Mouse (Mus musculus) hindlimb bud, embryonic 11.5 days (tissue): ENCODE measurements around the gene Gramd1b.

Source experiments
- DNase-seq: peaks from one replicate; pipeline ENCODE4 v3.0.0-alpha.2; 2012; ENCODE audit warnings: low read depth, low spot score; ENCODE audit errors: extremely low spot score

The Gramd1b gene

GRCm38 (mm10) chr9:40320879-40321667 is 210.1 kb downstream of the Gramd1b start:
- DNase-seq = peak; percentile 31

- DNase-seq = no peak
These were observed 210.8 kb downstream of the Gramd1b start for GRCm38 (mm10) chr9:40320405-40320804.

- DNase-seq = no peak
These were observed 212.4 kb downstream of the Gramd1b start for GRCm38 (mm10) chr9:40318771-40319170.

- no peak for DNase-seq
These were observed 213.4 kb downstream of the Gramd1b start for GRCm38 (mm10) chr9:40317735-40318134.

DNA sequence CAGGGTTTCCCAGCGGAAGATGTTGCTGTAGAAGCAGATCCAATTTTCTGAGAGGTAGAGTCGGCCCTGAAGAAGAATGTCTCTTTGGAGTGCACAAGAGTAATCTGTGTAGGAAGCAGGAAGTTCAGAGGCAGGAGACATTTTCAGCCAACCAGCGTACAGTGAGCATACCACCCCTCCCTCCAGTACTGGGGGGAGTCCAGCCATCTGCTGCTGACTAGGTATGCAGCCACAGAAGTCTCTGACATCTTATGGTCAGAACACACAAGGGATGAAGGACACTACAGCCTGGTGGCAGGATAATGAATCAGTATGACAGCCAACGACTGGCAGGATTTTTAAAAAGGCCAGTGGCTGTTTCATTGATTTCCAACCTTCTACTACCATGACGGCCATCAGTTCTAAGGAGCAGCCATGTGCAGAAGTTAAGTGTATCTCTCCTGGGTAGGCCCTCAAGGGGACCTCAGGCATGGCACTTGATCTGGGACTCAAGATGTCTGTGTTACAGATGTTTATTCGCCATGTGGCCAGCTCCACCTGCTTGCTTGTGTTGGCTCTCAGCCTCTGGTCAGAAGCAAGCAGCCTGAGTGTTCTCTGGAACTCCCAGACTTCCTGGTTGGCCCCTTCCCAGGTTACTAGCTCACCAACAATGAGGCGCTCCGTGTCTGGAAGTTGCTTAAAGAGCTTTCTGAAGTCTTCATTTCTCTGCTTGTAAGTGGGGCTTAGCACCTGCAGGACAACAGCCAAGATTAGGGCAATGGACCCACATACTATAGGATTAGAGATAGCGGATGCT is 214.1 kb downstream of the Gramd1b start:
- no peak for DNase-seq

DNA sequence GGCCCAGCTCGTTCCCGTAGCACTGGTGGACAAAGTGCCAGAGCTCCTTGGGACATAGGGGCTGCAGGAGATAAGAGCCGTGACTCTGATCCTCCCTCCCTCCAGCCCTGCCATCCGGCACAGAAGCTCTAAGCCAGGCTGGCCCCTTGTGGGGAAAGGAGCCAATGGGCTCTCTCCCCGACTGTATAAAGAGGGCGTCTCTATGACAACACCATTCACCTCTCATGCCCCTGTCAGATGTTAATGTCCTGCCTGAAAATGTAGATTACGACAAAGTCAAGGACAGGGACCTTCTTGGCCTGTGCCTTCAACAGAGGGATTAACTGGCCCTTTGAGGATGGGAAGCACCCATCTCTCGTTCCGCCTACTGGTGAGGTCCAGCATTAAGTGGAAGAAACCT is 219.4 kb downstream of the Gramd1b start:
- DNase-seq = no peak

DNA sequence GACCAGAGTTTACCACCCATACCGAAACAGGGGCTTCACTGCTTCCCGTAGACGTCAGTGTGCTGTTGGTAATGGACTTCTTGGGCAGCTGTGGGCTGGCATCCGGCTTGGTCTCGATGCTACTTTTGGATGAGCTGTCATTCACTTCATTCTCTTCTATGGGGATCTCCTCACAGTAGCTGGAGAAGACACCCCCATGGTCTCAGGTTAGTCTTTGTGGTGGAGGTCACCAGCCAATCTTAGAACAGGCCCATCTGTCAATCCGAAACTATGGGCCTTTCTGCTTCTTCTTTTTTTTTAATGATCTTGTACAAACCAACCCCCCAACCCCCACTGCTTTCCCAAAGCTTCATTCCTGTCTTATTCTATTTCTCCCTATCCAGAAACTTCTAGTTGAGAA is 221.3 kb downstream of the Gramd1b start:
- DNase-seq = no peak

DNA sequence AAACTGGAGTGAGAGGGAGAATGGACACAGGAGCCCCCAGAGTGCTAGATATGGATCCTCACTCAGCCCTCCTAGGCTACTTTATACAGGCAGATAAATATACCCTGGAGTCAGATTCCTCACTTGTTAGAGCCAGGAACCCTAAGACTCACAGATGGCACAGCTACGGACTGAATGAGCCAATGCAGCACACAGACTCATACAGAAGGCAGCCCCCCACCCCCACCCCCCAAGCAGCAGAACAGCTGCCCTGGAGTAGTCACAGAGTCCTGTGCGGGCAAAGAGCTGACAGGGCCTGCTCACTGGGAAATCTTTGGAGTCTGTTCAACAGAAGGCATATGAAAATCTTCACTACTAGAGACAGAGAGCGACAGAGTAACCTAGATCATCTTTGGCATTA is 223.9 kb downstream of the Gramd1b start:
- DNase-seq = no peak

GRCm38 (mm10) chr9:40304243-40304642 is 226.9 kb downstream of the Gramd1b start:
- no peak for DNase-seq

DNA sequence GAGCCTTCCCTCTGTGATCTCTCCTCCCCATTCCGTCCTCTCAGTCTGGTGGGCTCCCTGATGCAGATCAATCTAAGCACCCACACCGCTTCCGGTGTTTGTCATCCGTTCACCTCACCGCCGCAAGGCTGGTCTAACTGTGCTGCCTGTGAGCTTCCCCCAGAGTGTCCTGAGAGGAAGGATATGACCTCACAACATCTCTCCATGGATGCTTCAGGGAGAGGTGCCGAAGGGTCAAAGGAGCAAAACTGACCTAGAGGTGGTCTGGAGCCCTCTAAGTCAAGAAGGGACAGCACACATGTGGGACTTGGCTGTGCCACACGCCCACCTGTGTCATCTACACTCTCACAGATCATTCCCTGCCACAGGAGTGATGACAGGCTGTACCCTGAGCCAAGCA is 228.8 kb downstream of the Gramd1b start:
- no peak for DNase-seq

DNA sequence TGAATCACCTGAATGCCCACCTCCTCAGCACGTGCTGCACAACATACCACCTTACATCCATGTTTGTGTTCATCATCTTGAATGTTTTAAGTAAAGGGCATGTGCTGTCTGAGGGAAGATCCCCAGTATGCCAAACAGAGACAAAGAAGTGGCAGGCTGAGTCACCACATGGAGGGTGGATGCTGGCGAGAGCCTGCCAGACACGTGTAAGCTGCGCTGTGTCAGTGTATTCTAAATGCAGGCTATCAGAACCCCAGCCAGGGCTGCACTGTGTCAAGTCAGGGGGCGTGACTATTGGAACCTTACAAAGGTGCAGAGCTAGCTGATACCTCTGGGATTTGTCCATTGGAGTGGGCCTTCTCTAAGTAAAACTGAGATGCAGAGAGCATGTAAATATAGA is 229.7 kb downstream of the Gramd1b start:
- no peak for DNase-seq

GRCm38 (mm10) chr9:40300018-40300989 is 230.9 kb downstream of the Gramd1b start:
- DNase-seq = no peak

GRCm38 (mm10) chr9:40299323-40299722 is 231.9 kb downstream of the Gramd1b start:
- DNase-seq = no peak

- DNase-seq = no peak
These were observed 233.2 kb downstream of the Gramd1b start for GRCm38 (mm10) chr9:40297969-40298368.

DNA sequence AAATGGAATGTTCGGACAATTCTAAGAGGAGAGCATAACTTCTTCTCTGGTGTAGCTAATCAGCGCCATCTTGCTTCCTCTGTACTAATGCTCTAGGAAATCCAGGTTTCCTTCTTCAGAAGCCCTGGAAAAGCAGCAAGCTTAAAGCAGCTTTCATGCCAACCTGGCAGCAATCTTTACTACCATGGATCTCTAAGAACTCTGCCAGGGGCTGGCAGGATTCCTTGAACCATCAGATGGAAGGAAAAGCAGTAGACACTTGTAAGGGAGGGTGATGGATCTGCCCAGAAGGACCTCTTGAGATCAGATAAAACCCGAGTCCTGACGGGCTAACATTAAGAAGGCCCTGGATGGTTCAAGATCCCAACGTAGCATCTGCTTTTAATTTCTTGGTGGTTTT is 234.9 kb downstream of the Gramd1b start:
- no peak for DNase-seq

- DNase-seq = no peak
These were observed 236.3 kb downstream of the Gramd1b start for GRCm38 (mm10) chr9:40294866-40295265.

DNA sequence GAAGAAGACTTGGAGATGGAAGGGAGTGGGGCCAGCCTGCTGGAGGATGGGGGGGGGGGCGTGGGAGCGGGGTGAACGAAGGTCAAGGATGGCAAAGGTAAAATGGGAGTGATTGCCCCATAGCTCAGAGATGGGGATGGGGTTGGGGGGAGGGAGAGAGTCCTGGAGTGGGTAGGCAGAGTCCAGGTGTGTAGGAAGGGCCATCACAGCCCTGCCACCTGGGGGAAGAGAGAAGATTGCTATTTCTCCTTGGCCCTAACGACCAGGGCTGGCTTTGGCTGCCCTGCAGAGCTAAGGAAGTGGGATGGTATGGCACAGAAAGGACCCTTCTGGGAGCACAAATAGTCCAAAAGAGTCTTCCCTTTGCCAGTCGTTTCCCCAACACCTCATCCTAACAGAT is 237.0 kb downstream of the Gramd1b start:
- no peak for DNase-seq

DNA sequence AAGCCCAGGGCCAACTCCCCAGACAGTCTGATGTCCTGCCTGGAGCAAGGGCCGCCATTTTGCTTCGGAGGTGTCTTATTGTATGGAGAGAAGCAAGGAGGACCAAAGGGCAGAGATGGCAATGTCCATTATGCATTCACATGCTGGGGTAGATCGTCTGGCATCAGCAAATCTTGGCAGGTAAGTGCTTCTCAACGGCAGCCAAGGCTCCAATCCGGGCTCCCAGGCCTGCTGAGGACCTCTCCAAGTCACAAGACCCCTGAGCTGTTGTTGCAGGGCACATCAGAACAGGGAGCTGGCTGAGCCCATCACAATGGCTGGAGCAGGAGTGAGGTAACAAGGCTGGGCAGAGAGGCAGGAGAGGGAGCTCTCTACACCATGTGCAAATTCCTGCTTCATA is 237.4 kb downstream of the Gramd1b start:
- no peak for DNase-seq

DNA sequence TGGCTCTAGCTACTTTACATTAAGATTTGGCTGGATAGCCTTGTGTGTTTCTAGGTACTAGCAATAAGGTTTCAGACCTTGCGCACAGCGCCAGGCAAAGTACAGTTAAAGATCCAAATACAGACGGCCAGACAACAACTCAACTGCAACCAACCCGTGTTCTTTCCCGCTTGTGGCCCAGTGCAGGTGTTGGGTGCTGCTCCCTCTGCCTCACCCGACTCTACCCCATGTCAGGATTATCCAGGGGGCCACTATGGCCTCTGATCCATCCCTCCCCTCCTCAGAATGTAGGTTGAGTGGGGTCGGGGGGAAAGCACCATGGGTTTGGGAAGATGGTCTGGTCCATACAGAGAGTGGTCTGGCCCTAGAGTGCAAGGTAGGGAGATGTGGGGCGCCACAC is 237.9 kb downstream of the Gramd1b start:
- DNase-seq = no peak

DNA sequence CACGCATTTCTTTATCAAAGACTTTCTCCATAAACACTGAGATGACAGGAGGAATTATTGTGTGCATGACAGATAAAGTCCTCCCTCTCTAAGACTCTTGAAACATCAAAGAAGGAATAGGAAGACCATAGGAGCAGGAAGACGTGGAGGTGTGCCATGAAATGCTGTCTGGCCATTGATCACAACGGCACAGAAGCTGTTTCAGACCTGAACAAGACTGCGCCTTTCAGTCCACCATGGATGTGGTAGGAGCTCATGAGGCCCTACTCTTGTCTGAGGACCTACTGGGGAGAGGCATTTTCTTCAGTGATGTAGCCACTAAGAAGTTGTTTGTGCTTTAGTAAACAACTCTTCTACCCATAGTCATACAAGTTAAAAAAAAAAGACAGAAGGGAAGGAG is 238.7 kb downstream of the Gramd1b start:
- DNase-seq = no peak

DNA sequence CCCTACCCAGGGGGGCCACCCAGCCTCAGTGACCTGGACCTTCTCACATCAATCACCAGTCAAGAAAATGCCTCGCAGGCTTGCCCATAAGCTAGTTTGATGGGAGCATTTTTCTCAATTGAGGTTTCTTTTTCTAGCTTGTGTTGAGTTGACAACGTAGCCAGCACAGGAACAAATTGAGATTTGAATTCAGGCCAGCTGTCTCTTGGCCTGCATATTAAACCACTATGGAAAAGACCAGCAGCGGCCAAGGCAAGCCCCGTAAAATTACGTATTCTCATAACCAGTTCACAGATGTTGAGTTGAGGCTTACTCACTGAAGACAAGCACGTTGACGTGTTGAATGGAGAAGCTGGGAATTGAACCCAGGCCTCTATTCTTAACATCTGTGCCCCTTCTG is 248.2 kb downstream of the Gramd1b start:
- DNase-seq = no peak
